Mouse (Mus musculus) brain, embryonic 14.5 days (tissue): ENCODE results near the gene Tmem62.

Source experiments
- CTCF ChIP-seq: fragments of 200-500 bp; IDR thresholded peaks from 2 replicates; pipeline ENCODE4 v1.5.1; 2012; ENCODE audit warnings: inconsistent platforms, mild to moderate bottlenecking, moderate library complexity, borderline replicate concordance; ENCODE audit not compliant: insufficient read depth, insufficient read length; ENCODE audit errors: extremely low read depth
- POLR2A ChIP-seq: fragments of 200-500 bp; IDR thresholded peaks from 2 replicates; pipeline ENCODE4 v1.6.1; 2012; ENCODE audit warnings: mild to moderate bottlenecking, inconsistent platforms, borderline replicate concordance; ENCODE audit not compliant: poor library complexity, insufficient read depth, insufficient read length, severe bottlenecking; ENCODE audit errors: extremely low read depth

- TF ChIP-seq CTCF (no peak), POLR2A (no peak)
These were observed 60.0 kb downstream of the Tmem62 start, which contains the start of gene Epb42 for GRCm38 (mm10) chr2:121036733-121037341.
